Mouse (Mus musculus) brain, embryonic 14.5 days (tissue): Measurements from ENCODE around the gene Chkb. TPM values are rescaled to one million over a fixed set of nuclear protein-coding genes. Genes with fewer than 3 reads are reported as not detected.
A peak's percentile ranks its signal among the peaks of the same experiment; 100 is the strongest.

Experiments used
- DNase-seq: peaks from one replicate; pipeline ENCODE4 v3.0.0-alpha.2; 2011; ENCODE audit warnings: low read depth
- CTCF ChIP-seq: fragments of 200-500 bp; IDR thresholded peaks from 2 replicates; pipeline ENCODE4 v1.5.1; 2012; ENCODE audit warnings: inconsistent platforms, mild to moderate bottlenecking, moderate library complexity, borderline replicate concordance; ENCODE audit not compliant: insufficient read depth, insufficient read length; ENCODE audit errors: extremely low read depth
- POLR2A ChIP-seq: fragments of 200-500 bp; IDR thresholded peaks from 2 replicates; pipeline ENCODE4 v1.6.1; 2012; ENCODE audit warnings: mild to moderate bottlenecking, inconsistent platforms, borderline replicate concordance; ENCODE audit not compliant: poor library complexity, insufficient read depth, insufficient read length, severe bottlenecking; ENCODE audit errors: extremely low read depth
- polyA plus RNA-seq: library from polyadenylated mRNA; depleted of rRNA; stranded (reverse); fragments of >200 nt; gene quantifications from 2 replicates; pipeline ENCODE4 v1.2.3, GENCODE M21; 2012

Gene Chkb
- polyA plus RNA-seq, 1 experiment: 79.4 TPM

GRCm38 (mm10) chr15:89424621-89425020 lies 5.1 kb downstream of the Chkb start:
- no peak for DNase-seq
- no peak for TF ChIP-seq POLR2A
- no peak for TF ChIP-seq CTCF

GRCm38 (mm10) chr15:89421938-89422337 lies 7.8 kb downstream of the Chkb start:
- no peak for DNase-seq
- TF ChIP-seq CTCF: no peak
- no peak for TF ChIP-seq POLR2A

GRCm38 (mm10) chr15:89415282-89415681 lies 14.4 kb downstream of the Chkb start:
- no peak for DNase-seq
- TF ChIP-seq CTCF (no peak), POLR2A (no peak)

- TF ChIP-seq CTCF (no peak), POLR2A (no peak)
- no peak for DNase-seq
These were observed 19.6 kb downstream of the Chkb start, which contains the start of gene Syce3 for GRCm38 (mm10) chr15:89410118-89410517. Gene Syce3 (minus strand): TSS chr15:89410503.

GRCm38 (mm10) chr15:89406691-89407090 lies 23.0 kb downstream of the Chkb start:
- TF ChIP-seq CTCF: no peak
- TF ChIP-seq POLR2A: no peak
- DNase-seq: no peak

- no peak for DNase-seq
- TF ChIP-seq CTCF: no peak
- TF ChIP-seq POLR2A: no peak
These were observed 24.7 kb downstream of the Chkb start for GRCm38 (mm10) chr15:89404831-89405623.

- DNase-seq: no peak
These were observed 27.2 kb downstream of the Chkb start for GRCm38 (mm10) chr15:89402471-89402870.

GRCm38 (mm10) chr15:89399716-89400115 lies 30.0 kb downstream of the Chkb start:
- DNase-seq: no peak
- TF ChIP-seq CTCF (no peak), POLR2A (no peak)

More at GRCm38 (mm10) chr15:89402471-89402870, 27.2 kb downstream of the Chkb start:
- no peak for TF ChIP-seq POLR2A
- no peak for TF ChIP-seq CTCF

- TF ChIP-seq POLR2A (no peak), CTCF (no peak)
- peak; percentile 58 for DNase-seq
These were observed 31.6 kb downstream of the Chkb start for GRCm38 (mm10) chr15:89398146-89398545.

GRCm38 (mm10) chr15:89396883-89397282 lies 32.8 kb downstream of the Chkb start:
- TF ChIP-seq POLR2A (no peak), CTCF (no peak)

GRCm38 (mm10) chr15:89390081-89390480 lies 39.6 kb downstream of the Chkb start:
- no peak for DNase-seq
- TF ChIP-seq POLR2A: no peak
- no peak for TF ChIP-seq CTCF

More at GRCm38 (mm10) chr15:89396883-89397282, 32.8 kb downstream of the Chkb start:
- DNase-seq: no peak

- TF ChIP-seq CTCF (no peak), POLR2A (no peak)
- DNase-seq: no peak
These were observed 42.6 kb downstream of the Chkb start for GRCm38 (mm10) chr15:89387127-89387526.
